Mouse (Mus musculus): ENCODE results near the gene Cep57.

- TF ChIP-seq CTCF (IDR thresholded peaks at IDR 0.05; ENCODE audit: borderline replicate concordance, insufficient read depth, low read depth, low read length) (no peak), POLR2A (IDR thresholded peaks at IDR 0.05; ENCODE audit: borderline replicate concordance, insufficient read depth, low read length) (no peak)
These were observed 8.3 kb upstream of the Cep57 start for GRCm38 (mm10) chr9:13835256-13835655.

Measured in cerebellum, adult 2 months (tissue).